Comparison of ENCODE assay signal across 12 mouse cellular contexts in the genomic region with DNA sequence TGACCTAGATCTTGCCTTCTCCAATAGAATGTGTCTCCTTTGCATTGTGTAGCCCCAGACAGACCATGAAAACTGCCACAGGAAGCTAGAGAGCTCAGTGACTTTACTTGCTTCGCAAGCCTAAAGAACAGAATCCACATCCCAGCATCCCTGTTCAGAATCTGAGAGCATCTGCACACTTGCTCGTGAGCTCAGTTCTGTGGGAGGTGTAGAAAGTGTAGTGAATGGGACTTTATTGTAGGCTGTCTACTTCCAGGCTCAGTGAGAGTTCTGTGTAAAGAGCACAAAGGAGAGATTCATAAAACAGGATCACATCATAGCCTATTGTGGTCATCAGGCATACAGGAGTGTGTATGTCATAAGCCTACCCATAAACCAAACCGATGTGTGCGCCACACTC.
"Had no signal": no experiment of that assay in that cellular context is flagged by ENCODE, and none has a peak within 500 bp of the region (broad histone marks: within the 10 kb centered on the region; RNA-seq: fewer than 3 reads in every experiment).

No protein-coding gene starts in this region.

- DNase-seq: kidney, adult 2 months; kidney, postnatal 25 days; layer of hippocampus, adult 9-11 months; layer of hippocampus, postnatal 36 days; liver; lung, adult 18-20 months; lung, postnatal 10 days; lung, postnatal 36 days; retina, postnatal 1 day; thymus, adult 2 months; thymus, postnatal 14 days; thymus, postnatal 4 days had no signal
